Mouse (Mus musculus): ENCODE data around the gene Mdfi. TPM values are rescaled to one million over a fixed set of nuclear protein-coding genes. Genes with fewer than 3 reads are reported as not detected.
A peak's percentile ranks its signal among the peaks of the same experiment; 100 is the strongest.

Mdfi gene
- polyA plus RNA-seq, 1 experiment from 2014 or later, result 4.4 TPM

- WGBS, result 96% methylated on average over 3 of the region's 3 CpGs
- Histone ChIP-seq H3K36me3 (no peaks in the 10 kb centered on the region), H3K4me2 (replicated peaks) (no peak overlapping the region), H3K27ac (no peak overlapping the region), H3K4me3 (replicated peaks) (no peak overlapping the region), H3K4me1 (replicated peaks) (no peaks in the 10 kb centered on the region), H3K9ac (replicated peaks) (no peak overlapping the region), H3K27me3 (no peaks in the 10 kb centered on the region), H3K9me3 (no peaks in the 10 kb centered on the region)
- ATAC-seq, result no peak
Measured at GRCm38 (mm10) chr17:47843465-47843864, 9.0 kb upstream of the Mdfi start.

DNA sequence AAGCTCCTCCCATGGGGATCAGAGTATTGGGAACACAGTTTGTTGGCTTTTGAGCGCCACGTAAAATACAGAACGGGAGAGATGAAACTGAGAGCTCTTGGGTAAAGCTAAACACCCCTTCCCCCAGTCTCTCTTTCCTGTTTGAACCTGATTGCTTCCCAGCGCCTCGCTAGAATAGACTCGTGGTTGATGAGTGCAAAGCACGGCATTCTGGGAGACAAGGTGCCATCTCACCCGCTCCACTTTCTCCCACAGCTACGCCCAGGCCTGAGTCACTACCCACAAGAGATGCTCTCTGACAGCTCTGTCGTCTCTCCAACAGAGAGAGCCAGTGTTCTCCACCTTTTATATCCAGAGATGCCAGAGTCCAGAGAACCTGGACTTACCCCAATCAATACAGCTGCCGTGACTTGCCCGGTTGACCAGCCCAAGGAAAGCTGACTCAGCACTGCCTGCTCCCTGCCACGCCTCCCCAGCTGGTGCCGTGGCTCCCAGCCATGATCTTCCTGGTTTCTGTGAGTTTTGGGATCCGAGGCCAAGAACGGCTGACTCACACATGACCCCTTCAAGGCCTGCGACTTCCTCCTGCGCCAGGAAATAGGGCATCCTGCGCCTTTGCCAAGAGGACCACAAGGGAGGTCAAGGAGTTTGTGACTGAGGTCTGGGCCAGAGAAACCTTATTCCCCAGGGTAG is 7.6 kb upstream of the Mdfi start:
- no peaks in the 10 kb centered on the region for H3K4me1 ChIP-seq (replicated peaks)
- H3K4me3 ChIP-seq (replicated peaks), result no peak overlapping the region
- no peak overlapping the region for H3K4me2 ChIP-seq (replicated peaks)
- H3K27me3 ChIP-seq, result no peaks in the 10 kb centered on the region
- WGBS, result 82% methylated on average over 19 of the region's 19 CpGs
- no peak for ATAC-seq
- H3K36me3 ChIP-seq, result no peaks in the 10 kb centered on the region
- H3K9ac ChIP-seq (replicated peaks), result no peak overlapping the region
- H3K27ac ChIP-seq, result no peak overlapping the region
- no peaks in the 10 kb centered on the region for H3K9me3 ChIP-seq

- Histone ChIP-seq H3K9me3 (no peaks in the 10 kb centered on the region), H3K27me3 (no peaks in the 10 kb centered on the region; the same call in 1 of the 2 replicates), H3K4me2 (replicated peaks) (no peak overlapping the region), H3K27ac (no peak overlapping the region), H3K4me1 (replicated peaks) (no peaks in the 10 kb centered on the region), H3K9ac (replicated peaks) (no peak overlapping the region), H3K36me3 (no peaks in the 10 kb centered on the region), H3K4me3 (replicated peaks) (no peak overlapping the region)
- no peak for ATAC-seq
- 85% methylated on average over 8 of the region's 8 CpGs for WGBS
Measured at GRCm38 (mm10) chr17:47841521-47841920, 7.0 kb upstream of the Mdfi start.

GRCm38 (mm10) chr17:47837808-47838207 is 3.3 kb upstream of the Mdfi start:
- no peak overlapping the region for H3K27ac ChIP-seq
- H3K9me3 ChIP-seq, result no peaks in the 10 kb centered on the region
- H3K4me2 ChIP-seq (replicated peaks), result no peak overlapping the region
- peaks cover 34% of the 10 kb centered on the region for H3K27me3 ChIP-seq
- H3K9ac ChIP-seq (replicated peaks), result no peak overlapping the region
- H3K36me3 ChIP-seq, result no peaks in the 10 kb centered on the region
- no peak for ATAC-seq
- 59% methylated on average over 6 of the region's 6 CpGs for WGBS
- peaks cover 17% of the 10 kb centered on the region for H3K4me1 ChIP-seq (replicated peaks)
- H3K4me3 ChIP-seq (replicated peaks), result no peak overlapping the region

DNA sequence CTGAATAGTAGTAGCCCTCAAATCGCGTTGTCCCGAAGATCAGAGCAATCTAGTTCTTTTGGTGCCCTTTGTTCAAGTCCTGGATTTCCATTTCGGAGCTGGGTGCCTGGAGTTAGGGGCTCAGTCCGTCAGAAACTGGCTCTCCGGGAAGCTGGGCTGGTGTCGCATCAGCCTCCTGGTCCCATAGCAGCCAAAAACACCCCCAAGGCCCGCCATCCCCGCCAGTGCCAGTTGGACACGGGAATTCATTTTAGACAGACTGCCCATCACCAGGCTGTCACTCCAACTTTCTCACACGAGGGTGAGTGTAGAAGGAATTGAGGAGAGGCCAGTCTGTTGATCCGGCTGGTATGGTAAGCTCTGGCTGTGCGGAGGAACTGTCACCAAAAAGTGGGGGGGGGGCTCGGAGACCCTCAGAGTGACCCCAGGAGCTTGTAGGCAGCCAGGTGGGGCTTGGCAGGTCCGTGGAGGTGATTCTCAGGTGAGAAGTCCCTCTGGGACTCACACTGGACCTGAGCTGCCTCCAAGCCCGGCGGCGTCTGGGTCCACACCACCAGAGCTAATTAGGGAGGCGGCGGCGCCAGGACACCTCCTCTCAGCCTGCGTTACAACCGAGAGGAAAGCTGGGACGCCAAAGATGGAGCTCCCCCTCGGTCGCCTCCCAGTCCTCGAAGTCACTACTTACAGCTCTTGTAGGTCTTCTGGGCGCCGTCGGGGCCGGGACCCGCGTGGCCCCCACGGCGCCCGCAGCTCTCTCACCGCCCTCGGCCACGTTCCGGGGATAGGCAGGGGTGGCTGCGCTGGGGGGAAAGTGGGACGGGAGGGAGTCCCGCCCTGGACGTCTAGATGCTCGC is 636 bp downstream of the Mdfi start:
- H3K36me3 ChIP-seq, result no peaks in the 10 kb centered on the region
- peak overlapping the region; percentile 53 for H3K4me3 ChIP-seq (replicated peaks)
- no peaks in the 10 kb centered on the region for H3K9me3 ChIP-seq
- 2% methylated on average over 45 of the region's 45 CpGs for WGBS
- H3K27me3 ChIP-seq, result peaks cover 47% of the 10 kb centered on the region
- peaks cover 38% of the 10 kb centered on the region for H3K4me1 ChIP-seq (replicated peaks)
- ATAC-seq, result no peak
- H3K9ac ChIP-seq (replicated peaks), result no peak overlapping the region
- no peak overlapping the region for H3K27ac ChIP-seq
- H3K4me2 ChIP-seq (replicated peaks), result peak overlapping the region; percentile 95

DNA sequence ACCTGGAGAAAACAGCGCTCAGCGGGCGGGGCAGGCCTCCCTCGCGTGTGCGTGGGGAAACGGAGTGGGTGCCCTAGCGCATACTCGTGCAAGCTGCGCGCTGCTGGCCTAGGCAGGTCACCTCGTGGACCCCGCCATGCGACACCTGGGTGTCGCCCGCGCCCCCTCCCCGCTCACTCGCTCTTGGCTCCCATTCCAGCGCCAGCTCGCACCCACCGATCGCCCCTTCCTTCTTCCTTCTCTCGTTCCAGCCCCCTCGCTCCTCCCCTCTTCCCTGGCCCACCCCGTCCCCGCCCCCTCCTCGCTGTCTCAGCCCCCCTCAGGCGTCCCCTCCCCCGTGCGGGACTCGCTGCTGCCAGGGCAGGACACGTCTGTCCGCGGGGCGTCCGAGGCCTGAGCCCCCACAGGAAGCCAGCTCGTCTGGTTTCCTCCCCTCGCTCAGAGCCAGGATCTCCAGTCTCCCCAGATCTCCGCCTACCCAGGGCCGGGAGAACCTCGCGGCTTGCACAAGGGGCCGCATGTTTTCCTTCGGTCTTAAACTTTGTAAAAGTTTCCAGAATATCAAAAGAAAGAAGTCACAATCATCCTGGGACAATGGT is 1.4 kb downstream of the Mdfi start:
- H3K9ac ChIP-seq (replicated peaks), result peak overlapping the region; percentile 65
- H3K9me3 ChIP-seq, result no peaks in the 10 kb centered on the region
- peak overlapping the region; percentile 53 for H3K4me3 ChIP-seq (replicated peaks)
- H3K36me3 ChIP-seq, result no peaks in the 10 kb centered on the region
- no peak overlapping the region for H3K27ac ChIP-seq
- ATAC-seq, result peak; percentile 62
- WGBS, result 1% methylated on average over 38 of the region's 45 CpGs
- peak overlapping the region; percentile 95 for H3K4me2 ChIP-seq (replicated peaks)
- peaks cover 47% of the 10 kb centered on the region for H3K27me3 ChIP-seq
- H3K4me1 ChIP-seq (replicated peaks), result peaks cover 38% of the 10 kb centered on the region

DNA sequence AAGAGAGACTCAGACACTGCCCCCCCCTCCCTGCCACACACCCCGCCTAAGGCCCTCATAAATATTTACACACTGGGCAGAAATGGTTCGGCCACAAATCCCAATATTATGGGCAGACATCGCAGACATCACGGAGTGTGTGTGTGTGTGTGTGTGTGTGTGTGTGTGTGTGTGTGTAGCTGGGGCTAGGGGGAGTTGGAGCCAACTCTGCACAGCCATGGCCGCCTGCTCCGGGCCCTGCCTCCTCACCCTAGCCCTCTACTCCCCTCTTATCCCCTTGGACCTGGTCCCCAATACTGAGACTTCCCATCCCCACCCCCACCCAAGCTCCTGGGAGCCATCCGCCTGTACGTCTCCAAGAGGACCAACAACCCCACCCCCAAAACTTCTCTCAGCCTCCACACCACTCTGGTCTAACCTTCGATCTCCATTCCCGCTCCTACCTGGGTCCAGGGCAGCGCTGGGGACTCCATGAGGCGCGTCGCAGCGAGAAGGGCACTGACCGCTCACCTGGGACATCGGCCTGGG is 1.9 kb downstream of the Mdfi start:
- H3K4me2 ChIP-seq (replicated peaks), result peak overlapping the region; percentile 95
- H3K27ac ChIP-seq, result 0 out of 2 replicates have a peak overlapping the region, but pooled peaks have one; percentile 3
- peak overlapping the region; percentile 65 for H3K9ac ChIP-seq (replicated peaks)
- no peaks in the 10 kb centered on the region for H3K9me3 ChIP-seq
- H3K27me3 ChIP-seq, result peaks cover 47% of the 10 kb centered on the region
- WGBS, result 0% methylated on average over 15 of the region's 17 CpGs
- H3K4me1 ChIP-seq (replicated peaks), result peaks cover 38% of the 10 kb centered on the region
- peak; percentile 64 for ATAC-seq
- no peaks in the 10 kb centered on the region for H3K36me3 ChIP-seq
- peak overlapping the region; percentile 53 for H3K4me3 ChIP-seq (replicated peaks)

DNA sequence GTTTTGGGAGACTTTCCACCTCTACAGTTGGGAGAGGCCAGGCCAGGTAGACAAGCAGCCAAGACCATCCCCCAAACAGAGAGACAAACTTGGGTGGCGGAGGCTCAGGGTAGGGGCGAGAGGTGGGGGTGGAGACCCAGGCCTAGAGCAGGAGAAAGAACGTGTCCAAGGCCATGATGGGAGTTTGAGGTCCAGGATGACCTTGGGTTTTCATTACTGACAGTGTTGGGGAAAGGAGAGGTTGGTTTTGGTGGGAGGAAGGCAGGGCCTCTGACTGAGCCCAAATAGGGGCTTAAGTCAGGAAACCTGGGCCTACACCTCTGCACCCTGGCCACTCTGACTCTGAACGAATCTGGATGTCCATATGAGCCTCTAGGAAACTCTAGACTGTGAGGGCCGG is 2.7 kb downstream of the Mdfi start:
- H3K36me3 ChIP-seq, result no peaks in the 10 kb centered on the region
- WGBS, result 42% methylated on average over 5 of the region's 5 CpGs
- peaks cover 38% of the 10 kb centered on the region for H3K4me1 ChIP-seq (replicated peaks)
- H3K27ac ChIP-seq, result no peak overlapping the region
- no peaks in the 10 kb centered on the region for H3K9me3 ChIP-seq
- H3K27me3 ChIP-seq, result peaks cover 47% of the 10 kb centered on the region
- 0 out of 2 replicates have a peak, but pooled peaks have one; percentile 2 for ATAC-seq
- H3K9ac ChIP-seq (replicated peaks), result 0 out of 2 replicates have a peak overlapping the region, but pooled peaks have one; percentile 11
- H3K4me2 ChIP-seq (replicated peaks), result peak overlapping the region; percentile 95
- H3K4me3 ChIP-seq (replicated peaks), result peak overlapping the region; percentile 53; the same call in 1 of the 2 replicates

GRCm38 (mm10) chr17:47831161-47831560 is 3.3 kb downstream of the Mdfi start:
- Histone ChIP-seq H3K9me3 (no peaks in the 10 kb centered on the region), H3K4me2 (replicated peaks) (peak overlapping the region; percentile 95; the same call in 1 of the 2 replicates), H3K4me3 (replicated peaks) (no peak overlapping the region), H3K36me3 (no peaks in the 10 kb centered on the region), H3K4me1 (replicated peaks) (peaks cover 38% of the 10 kb centered on the region), H3K27me3 (peaks cover 47% of the 10 kb centered on the region), H3K27ac (no peak overlapping the region), H3K9ac (replicated peaks) (peak overlapping the region; percentile 32; the same call in 1 of the 2 replicates)
- 4% methylated on average over 9 of the region's 9 CpGs for WGBS
- 0 out of 2 replicates have a peak, but pooled peaks have one; percentile 35 for ATAC-seq

- ATAC-seq, result no peak
- WGBS, result 78% methylated on average over 8 of the region's 8 CpGs
Measured at GRCm38 (mm10) chr17:47821339-47821738, 13.2 kb downstream of the Mdfi start.

DNA sequence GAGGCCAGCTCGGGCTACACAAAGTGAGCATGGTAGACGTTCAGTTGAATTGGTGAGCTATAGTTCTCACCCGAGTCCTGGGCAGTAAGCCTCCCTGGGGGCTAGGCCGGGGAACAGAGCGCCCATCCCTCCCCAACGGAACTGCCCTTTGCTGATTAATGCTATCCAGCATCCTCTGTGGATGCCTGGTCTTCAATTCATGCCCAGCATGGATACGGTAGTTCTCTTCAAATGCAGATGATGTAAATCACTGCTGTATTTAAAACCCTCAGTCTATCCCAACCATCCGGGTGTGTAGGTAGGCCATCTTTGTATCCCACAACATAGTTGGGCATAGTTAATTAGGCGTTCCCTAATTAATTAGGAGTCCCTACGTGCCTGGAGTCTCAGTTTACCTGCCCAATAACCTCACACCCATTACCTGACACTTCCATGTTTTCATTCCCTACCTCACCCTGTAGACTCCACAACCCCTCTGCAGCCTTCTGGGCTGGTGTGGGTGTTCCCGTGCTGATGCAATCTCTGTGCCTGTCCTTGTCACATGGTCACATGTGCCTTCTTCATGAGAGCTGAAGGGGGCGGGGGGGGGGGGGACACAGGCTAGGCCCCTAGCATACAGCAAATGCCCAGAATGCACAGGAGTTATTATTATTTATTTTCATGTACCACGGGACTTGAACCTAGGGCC is 16.3 kb downstream of the Mdfi start:
- no peak for ATAC-seq
- peaks cover 11% of the 10 kb centered on the region for H3K4me1 ChIP-seq (replicated peaks)
- no peaks in the 10 kb centered on the region for H3K9me3 ChIP-seq
- 0 out of 2 replicates have a peak, but pooled peaks cover 2% of the 10 kb centered on the region for H3K27me3 ChIP-seq
- H3K27ac ChIP-seq, result no peak overlapping the region
- H3K9ac ChIP-seq (replicated peaks), result no peak overlapping the region
- H3K36me3 ChIP-seq, result no peaks in the 10 kb centered on the region
- H3K4me3 ChIP-seq (replicated peaks), result no peak overlapping the region
- no peak overlapping the region for H3K4me2 ChIP-seq (replicated peaks)
- whole genome bisulfite sequencing, result 83% methylated on average over 13 of the region's 13 CpGs

More at GRCm38 (mm10) chr17:47821339-47821738, 13.2 kb downstream of the Mdfi start:
- Histone ChIP-seq H3K36me3 (no peaks in the 10 kb centered on the region), H3K27me3 (no peaks in the 10 kb centered on the region), H3K4me1 (replicated peaks) (peaks cover 3% of the 10 kb centered on the region; the same call in 1 of the 2 replicates), H3K9me3 (no peaks in the 10 kb centered on the region), H3K4me2 (replicated peaks) (no peak overlapping the region), H3K27ac (no peak overlapping the region), H3K4me3 (replicated peaks) (no peak overlapping the region), H3K9ac (replicated peaks) (no peak overlapping the region)

Data from midbrain, embryonic 13.5 days (tissue).